Mouse (Mus musculus) R1 (cell line): ENCODE measurements at regions not wholly inside any gene's neighbourhood (a gene's known extent, or its start where the extent isn't known, plus 50 kb on each side); places are given as distances from the start of the nearest gene placed in this dataset.

Experiments
- DNase-seq: peaks from one replicate; pipeline ENCODE4 v3.0.0-alpha.2; 2018; ENCODE audit warnings: low read depth, low spot score

DNA sequence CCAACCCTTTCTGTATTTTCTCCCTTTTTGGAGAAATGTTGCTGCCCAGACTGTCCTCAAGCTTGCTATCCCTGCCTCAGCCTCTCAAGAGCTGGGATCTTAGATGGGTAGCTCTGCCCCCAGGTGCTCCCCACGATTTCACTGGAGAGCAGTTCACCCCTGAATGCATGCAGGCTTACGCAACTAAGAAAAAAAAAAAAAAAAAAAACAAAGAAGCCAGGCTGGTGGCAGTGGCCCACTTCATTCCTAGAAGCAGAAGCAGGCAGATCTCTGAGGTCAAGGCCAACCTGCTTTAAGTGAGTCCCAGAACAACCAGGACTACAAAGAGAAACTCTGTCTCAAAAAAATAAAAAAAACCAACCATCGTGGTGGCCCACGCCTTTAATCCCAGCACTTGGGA is 51.2 kb upstream of the Fbxo11 start:
- no peak for DNase-seq

DNA sequence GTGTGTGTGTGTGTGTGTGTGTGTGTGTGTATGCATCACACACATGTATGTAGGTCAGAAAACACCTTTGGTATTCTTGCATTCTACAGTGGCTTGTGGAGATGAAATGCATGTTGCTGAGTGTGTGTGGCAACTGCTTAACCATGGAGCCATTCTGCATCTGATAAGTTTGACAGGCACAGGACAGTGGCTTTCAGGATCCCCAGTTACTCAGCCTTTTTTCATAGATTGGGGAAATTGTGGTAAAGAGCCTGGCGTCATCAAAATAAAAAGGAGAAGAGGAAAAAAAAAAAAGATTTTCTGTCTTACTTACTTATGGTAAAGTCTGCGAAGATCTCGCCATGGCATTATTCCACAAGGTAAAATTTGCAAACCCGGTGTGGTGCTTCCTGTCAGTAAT is 53.6 kb upstream of the Fbxo11 start:
- no peak for DNase-seq

DNA sequence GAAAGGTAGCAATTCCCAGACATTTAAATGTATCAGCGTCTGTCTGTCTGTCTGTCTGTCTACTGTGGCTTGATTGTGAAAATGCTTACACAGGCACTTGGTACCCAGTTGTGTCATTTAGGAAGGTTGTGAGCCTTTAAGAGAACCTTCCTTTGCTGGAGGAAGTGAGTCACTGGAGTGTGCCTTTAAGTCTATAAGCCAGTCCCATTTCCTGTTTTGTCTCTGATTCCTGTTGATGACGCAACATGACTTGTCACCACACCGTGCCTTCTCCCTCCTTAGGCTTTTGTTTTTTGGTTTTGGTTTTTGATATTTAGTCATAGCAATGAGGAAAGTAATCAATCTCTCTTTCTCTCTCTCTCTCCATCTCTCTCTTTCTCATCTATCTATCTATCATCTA is 58.6 kb upstream of the Fbxo11 start:
- no peak for DNase-seq

DNA sequence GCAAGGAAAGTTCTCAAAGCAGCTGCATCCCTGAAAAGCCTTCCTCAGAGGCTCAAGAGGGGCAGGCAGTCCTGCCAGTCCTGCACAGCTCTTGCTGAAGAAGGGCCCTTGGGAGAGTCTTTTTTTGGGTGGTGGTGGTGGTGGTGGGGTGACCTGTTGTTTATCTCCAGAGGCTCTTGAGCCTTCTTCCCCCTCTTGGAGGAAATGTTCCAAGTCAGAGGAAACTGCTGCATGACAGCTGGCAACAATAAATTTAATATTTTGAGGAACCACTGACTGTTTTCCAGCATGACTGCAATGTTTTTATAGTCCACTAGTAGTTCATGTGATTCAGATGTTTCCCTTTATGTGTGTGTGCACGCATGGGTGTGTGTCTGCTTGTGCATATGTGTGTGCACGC is 62.0 kb upstream of the Fbxo11 start:
- no peak for DNase-seq

DNA sequence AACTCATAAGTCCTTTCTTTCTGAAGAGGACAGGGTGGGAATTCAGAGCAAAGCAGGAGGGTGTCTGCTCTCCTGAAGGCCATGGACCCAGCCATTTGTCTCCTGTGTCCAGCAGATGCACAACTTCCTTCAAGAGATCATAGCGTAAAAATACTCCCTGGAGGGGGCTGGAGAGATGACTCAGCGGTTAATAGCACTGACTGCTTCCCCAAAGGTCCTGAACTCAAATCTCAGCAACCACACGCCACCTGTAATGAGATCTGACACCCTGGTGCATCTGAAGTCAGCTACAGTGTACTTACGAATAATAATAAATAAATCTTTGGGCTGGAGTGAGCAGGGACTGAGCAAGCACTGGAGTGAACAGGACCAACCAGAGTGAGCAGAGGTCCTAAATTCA is 66.2 kb upstream of the Fbxo11 start:
- no peak for DNase-seq

DNA sequence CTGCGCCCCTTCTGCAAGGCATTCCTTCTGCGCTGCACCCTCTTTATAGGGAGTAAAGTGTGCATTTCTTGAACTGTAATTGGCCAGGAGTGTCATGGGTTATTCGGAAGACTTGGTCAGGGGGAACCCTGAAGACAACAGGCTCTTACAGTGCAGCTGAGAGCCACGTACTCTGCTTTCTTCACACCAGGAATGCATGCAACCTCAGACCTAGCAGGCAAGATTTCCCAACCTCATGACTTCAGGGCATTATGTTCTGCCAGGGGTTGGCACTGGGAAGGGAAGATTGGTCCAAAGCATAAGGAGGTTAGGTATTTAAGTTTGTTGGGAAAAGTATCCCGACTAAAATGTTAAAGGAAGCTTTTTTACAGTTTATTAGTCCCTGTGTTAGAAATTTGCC is 66.9 kb upstream of the Fbxo11 start:
- no peak for DNase-seq

DNA sequence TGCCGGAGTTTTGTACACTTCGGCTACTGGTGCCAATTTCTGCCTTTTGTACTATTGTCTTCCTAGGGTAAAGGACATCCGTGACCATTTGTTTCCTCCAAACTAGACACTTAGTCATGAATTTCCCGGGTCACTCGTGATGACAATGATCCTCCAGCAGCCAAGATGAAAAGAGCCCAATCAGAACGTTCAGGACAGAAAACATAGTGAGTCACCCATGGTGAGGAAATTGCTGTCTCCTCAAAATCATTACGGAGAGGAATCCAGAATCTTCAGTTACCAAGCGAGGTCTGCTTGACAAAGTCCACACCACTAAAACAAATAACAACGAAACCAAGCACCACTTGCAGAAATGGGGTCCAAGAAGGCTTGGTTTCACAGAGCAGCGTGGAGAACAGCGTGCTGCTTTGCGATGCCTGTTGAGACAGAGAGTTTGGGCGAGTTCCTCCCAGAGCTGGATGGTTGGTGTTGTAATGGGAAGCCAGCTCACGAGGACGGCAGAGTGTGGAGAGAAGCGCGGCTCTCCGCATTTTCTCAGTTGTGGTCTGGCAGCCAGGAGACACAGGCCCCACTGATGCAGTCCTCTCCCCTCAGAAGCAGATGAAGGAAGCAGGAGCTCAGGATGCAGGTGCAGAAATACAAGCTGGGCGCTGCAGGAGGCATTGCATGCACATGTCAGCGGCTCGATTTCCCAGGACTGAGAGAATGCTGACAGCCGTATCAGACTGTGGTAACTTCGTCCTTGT is 67.7 kb upstream of the Fbxo11 start:
- DNase-seq = no peak

DNA sequence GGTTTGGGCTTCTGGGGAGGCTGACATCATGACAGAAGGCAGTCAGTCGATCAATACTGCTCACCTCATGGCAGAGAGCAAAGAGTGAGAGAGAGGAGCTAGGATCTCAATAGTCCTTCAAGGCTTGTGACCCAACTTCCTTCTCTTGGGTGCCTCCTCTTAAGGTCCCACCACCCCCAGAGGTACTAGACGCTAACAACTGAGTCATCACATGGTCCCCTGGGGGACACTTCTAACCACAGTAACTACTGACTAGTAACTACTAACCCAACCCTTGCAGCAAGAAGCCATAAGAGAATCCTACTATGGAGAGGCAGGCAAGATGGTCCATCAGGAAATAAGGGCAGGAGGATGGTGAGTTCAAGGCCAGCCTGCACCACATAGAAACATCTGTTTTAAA is 69.5 kb upstream of the Fbxo11 start:
- no peak for DNase-seq

DNA sequence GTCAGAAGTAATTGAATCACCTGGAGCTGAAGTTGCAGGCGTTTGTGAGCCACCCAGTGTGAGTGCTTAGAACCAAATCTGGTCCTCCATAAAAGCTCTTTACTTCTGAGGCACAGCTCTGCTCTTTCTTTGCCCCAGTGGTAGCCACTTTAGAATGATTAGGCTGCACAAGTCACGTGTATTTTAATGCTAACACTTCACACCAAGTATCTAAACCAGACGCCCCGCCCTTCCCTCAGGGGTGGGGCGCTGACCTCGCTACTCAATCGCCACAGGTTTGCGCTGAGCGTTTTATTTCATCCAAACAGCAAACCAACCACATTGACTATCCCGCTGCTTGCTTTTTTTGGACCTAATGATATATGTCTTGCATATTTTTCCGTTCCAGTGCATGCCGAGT is 76.4 kb upstream of the Fbxo11 start:
- DNase-seq = peak; percentile 76

DNA sequence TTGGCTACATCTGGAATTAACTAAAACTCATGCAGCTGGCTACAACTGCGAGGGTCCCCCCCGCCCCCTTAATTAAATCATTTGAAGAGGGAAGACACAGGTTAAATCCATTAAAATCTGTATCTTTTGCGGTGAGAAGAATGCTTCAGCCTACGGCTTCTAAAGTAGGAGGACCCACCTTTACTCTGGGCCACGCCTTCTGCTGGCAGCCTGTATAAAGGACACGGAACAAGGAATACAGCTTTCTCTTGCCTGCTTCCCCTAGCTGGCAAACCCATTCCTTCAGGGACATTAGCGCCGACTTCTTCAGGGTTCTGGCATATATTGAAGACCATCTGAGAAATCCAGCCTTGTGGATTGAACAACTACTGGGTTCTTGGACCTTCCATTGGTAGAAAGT is 76.9 kb upstream of the Fbxo11 start:
- peak; percentile 44 for DNase-seq

DNA sequence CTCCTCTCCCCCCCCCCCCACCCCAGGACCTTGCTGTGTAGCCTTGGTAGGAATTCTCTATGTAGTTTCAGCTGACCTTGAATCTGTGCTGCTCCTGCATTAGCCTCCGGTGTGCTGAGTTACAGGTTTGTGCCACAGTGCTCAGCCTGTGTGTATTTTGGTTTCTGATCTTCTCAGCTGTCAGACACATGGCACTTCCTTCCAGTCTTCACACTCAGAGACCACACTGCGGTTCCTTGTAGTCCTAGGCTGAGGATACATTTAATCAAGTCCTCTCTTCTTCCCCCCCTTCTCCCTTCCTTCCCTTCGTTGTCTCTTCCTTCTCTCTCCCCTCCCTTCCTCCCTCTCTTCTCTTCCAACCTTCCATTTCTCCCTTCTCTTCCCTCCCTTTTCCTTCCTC is 77.7 kb upstream of the Fbxo11 start:
- no peak for DNase-seq

DNA sequence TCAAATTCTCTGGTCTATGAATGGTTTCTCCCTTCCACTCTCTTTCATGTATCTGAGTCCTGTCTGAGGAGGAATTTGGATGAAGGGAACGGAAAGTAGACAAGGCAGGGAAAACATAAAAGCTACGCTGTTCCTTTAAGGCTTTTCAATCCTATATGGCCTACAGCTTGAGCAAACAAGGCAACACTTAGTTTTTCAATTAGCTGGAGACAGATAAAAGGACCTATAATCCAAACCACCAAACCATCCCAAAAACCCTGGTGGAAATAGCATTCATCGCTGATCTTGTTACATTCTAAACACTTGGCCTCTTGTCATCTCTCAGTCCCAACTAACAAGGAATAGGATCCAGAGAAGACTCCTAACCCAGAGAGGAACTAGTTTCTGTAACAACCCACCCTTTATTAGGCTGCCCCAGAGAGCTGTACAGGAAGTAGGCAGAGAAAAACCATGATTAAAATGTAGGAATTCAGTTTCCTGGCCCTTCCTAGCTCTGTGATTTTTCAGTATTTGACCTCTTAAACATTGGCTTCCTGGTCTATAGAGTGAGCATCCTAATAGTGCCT is 78.4 kb upstream of the Fbxo11 start:
- DNase-seq = no peak

DNA sequence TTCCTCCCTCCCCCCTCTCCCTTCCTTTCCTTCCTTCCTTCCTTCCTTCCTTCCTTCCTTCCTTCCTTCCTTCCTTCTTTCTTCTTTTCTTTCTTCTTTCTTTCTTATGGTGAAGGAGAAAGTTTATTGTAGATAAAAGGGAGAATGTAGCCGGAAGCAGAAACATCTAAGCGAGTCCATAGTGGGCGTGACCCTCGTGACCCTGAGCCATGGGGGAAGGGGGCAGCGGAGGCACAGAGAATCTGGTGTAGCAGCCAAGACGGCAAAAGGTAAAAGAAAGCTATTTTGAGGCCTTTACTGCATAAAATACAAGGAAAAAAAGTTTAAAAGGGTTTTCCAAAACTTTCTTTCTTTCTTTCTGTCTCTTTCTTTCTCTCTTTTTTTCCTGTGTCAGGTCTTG is 93.5 kb upstream of the Fbxo11 start:
- no peak for DNase-seq

DNA sequence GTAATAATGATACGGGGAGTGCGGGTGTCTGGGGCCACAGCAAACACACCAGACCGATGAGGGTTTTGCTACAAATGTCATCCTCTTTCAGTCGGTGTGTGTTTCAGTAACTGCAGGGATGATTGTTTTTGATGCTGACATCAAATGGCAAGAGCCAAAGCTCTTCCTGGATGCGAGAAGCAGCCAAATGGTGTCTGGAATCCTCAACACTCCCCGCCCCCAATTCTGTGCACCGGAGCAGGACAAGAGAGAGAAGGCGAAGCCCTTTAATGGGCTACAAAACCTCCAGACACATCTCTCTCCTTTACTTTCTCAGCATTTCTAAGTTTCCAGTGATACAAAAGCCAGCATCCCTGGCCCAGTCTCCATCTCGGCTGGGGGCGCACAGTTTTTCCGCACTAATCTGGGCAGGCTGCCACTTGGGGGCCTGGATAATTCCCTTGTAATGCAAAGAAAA is 94.1 kb upstream of the Fbxo11 start:
- DNase-seq = peak; percentile 78

DNA sequence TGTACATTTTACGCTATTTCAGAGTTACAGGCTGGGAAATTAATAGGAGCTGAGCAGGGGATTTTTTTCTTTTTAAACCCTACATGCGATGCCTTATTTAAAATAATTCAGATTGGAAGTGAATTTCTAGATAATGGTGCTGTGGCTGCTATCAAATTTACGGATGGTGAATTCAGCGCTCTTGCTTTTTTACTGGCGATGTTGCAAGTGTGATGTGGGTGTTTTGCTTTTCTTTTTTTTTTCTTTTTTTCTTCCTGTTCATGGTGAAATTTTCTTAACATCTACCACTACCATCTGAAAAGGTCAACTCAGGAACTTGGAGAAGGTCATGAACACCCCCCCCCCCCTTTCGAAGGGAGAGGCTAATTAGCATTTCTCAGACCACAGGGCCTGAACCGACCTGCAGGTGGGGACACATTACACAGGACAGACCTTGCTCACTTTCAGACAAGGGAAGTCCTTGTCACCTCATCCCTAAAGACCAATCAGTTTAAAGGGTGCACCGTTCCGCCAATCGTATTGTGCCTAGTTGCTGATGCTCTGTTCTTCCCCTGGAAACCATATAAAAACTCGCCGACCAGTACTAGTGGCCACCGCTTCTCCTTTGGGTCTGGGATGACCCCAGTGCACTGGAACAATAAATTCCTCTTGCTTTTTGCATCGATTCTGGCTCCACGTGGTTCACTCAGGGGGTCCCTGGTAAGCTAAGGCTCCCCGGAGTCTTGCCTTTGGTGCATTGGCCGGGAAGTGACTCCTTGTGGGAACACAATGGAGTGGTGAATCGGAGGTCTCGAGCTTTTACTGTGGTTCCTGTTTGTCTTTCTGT is 95.0 kb upstream of the Fbxo11 start:
- DNase-seq = peak; percentile 83

DNA sequence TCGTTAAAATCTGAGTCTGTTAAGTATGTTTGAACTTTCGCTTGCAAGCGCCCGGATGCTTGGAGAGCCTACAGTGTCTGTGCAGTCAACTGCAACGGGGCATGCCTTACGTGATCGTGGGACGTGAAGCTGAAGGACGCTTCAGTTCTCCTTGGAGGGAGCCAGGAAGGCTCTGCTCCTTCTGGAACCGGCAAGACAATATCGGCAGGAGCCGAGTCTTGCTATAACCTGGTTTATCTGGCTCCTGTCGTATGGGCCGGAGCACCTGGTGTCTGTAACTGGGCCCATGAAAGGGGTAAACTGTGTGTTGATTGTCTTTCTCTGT is 95.5 kb upstream of the Fbxo11 start:
- DNase-seq = peak; percentile 35

DNA sequence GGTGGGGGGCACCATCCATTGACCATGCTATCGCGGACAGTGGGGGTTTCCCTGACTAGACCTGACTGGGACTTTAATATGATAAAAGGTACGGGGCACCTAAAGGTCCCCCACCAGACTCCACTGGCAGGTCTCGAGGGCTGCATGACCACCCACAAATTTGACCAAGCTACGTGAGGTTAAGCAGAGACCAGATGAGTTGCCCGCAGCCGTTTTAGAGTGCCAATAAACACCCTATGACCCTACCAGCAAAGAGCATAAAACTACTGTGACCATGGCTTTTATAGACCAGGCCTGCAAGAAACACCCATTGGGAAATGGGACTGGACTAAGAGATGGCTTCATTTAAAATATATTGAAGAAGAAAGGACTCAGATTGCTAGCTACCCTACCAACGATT is 96.7 kb upstream of the Fbxo11 start:
- no peak for DNase-seq

DNA sequence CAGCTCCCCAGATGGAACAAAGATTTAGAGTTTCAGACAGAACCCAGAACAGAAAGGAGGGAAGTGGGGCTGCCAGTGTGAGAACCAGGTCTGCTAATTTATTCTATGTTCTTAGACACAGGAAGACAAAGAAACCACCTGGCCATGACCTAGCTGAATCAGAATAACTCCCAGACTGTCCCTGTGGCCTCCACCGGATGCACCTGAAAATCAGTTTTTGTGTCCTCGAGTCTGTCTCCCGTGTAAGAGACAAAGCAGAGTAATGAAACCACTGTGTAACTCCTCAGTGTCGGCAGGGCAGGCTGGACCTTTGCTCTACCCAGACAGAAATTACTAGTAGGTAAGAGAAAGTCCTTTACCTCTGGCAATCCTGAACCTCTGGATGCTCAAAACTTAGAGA is 99.7 kb upstream of the Fbxo11 start:
- DNase-seq = no peak

DNA sequence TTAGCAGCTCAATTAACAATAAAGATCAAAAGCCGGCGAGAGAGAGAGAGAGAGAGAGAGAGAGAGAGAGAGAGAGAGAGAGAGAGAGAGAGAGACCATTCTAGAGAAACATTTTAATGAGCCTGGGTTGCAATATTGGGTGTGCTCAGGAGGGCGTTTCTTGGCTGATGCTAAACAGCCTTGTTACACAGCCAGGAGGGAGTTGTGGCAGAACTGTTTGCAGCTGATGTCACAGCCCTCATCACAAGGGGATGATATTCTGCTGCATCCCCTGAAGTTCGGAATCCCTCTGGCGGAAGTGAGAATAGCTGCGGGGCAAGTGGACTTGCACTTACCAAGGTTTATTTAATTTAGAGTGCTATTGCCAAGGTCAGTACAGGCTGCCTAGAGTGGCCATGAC is 100.7 kb upstream of the Fbxo11 start:
- DNase-seq = no peak

DNA sequence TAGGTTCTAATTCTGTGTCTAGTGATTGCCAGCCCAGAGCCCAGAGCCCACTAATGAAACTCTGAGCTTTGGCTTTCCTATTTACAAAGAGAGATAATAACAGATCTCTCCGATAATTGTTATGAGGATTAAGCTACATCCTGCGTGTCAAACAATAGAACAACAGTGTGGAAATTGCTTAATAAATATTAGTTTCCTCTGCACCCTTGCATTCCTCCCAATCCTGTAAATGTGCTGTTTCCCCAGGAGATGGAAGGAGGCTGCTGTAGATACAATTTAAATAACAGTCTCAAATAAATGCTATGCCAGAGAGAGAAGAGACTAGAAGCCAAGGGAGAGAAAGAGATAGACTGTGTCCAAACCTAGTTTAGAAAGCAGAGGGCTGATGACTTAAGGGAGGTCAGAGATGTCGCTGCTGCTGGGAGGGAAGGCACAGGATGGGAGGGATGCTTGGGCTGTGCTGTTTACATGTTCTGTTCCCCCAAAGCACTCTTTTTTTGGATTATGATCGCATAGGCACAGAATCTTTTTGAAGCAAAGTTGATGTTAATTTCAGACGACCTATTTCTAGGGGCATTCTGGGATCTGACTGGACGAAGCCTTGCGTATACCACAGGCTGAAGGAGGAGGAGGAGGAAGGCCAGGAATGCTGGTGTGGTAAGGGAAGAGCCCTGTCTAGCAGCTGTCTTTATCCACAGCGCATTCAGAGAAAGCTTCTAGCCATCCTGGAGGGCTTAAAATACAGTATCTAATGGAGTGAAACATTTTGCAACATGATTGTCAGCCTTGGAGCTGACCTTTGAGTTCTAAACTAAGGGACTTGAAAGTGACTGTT is 103.4 kb upstream of the Fbxo11 start:
- DNase-seq = no peak

DNA sequence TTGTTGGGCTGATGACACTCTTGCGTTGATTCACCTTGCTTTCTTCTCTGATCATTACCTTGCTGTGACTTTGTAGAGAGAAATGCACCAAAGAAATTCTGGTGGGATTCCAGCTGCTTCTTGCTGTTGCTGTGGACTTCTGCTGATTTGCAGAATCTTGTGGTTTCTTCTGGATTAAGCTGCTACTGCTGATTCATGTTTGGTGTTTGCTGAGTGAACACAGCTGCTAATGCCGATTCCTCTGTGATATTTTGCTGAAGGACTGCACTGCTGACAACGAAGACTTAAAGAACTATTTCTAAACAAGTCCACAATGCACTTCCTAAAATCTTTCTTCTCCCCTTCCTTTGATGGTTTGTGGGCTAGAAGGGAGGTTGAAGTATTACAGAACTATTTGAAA is 106.5 kb upstream of the Fbxo11 start:
- no peak for DNase-seq

DNA sequence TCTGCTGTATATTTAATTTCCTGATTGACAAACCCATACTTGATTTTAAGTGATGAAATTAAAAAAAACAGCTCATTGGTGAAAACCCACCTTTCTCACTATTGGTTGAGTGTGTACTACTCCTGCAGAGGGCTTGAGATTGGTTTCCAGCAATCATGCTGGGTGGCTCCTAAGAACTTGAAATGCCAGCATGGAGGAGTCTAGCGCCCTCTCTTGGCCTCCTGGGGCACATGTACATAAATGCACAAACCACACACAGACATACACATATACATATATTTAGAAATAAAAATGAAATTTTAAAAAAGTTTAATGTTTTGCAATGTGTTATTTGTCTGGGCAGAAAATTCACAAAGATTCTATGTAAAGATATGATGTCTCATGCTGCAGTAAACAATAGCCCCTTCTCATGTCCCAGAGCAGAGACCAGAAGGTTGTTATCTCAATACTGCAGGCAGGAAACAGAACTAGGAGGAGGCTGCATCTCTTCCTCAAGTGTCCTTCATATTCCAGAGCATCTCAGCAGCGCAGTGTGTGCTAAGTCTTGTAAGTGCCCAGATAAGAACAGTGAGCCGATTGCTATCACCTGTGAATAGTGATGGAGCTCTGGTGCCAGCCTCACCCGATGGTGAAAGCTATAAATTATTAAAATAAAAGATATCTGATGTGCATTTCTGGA is 108.4 kb upstream of the Fbxo11 start:
- DNase-seq = peak; percentile 76
